Mouse (Mus musculus) heart, postnatal 0 days (tissue): Measurements from ENCODE around the gene Camta1.

Source experiments
- CTCF ChIP-seq: IDR thresholded peaks from 2 replicates; pipeline ENCODE4 v1.5.1; 2016; ENCODE audit warnings: antibody characterized with exemption, control low read depth, low read depth
- EP300 ChIP-seq: IDR thresholded peaks from 2 replicates; pipeline ENCODE4 v1.6.1; 2016; ENCODE audit warnings: antibody characterized with exemption, low read depth

GRCm38 (mm10) chr4:150957106-150957458 lies 904.6 kb downstream of the Camta1 start:
- no peak for TF ChIP-seq EP300
- TF ChIP-seq CTCF = no peak
